Mouse (Mus musculus): ENCODE data around the gene Pax8. TPM values are rescaled to one million over a fixed set of nuclear protein-coding genes. Genes with fewer than 3 reads are reported as not detected.

Gene Pax8
- polyA plus RNA-seq, 1 experiment: not detected

GRCm38 (mm10) chr2:24443256-24443790 is 32.1 kb downstream of the Pax8 start:
- Histone ChIP-seq H3K4me3 (ENCODE audit: insufficient read depth, low read length) (no peak overlapping the region), H3K27ac (ENCODE audit: insufficient read depth, low read length) (no peak overlapping the region), H3K4me1 (ENCODE audit: control insufficient read depth, insufficient read depth, low read length) (no peaks in the 10 kb centered on the region)
- no peak for TF ChIP-seq CTCF (IDR thresholded peaks at IDR 0.05; ENCODE audit: extremely low read depth, insufficient read depth, low read length)
- no peak for TF ChIP-seq POLR2A (IDR thresholded peaks at IDR 0.05; ENCODE audit: extremely low read depth, insufficient read depth, low read length)

- H3K4me1 ChIP-seq (ENCODE audit: control insufficient read depth, insufficient read depth, low read length): no peaks in the 10 kb centered on the region
- no peak overlapping the region for H3K27ac ChIP-seq (ENCODE audit: insufficient read depth, low read length)
- TF ChIP-seq POLR2A (IDR thresholded peaks at IDR 0.05; ENCODE audit: extremely low read depth, insufficient read depth, low read length) (no peak), CTCF (IDR thresholded peaks at IDR 0.05; ENCODE audit: extremely low read depth, insufficient read depth, low read length) (no peak)
Measured at GRCm38 (mm10) chr2:24442303-24442925, 33.0 kb downstream of the Pax8 start.

GRCm38 (mm10) chr2:24441899-24442298 is 33.5 kb downstream of the Pax8 start:
- no peaks in the 10 kb centered on the region for H3K4me1 ChIP-seq (ENCODE audit: control insufficient read depth, insufficient read depth, low read length)
- no peak overlapping the region for H3K4me3 ChIP-seq (ENCODE audit: insufficient read depth, low read length)
- TF ChIP-seq POLR2A (IDR thresholded peaks at IDR 0.05; ENCODE audit: extremely low read depth, insufficient read depth, low read length) (no peak), CTCF (IDR thresholded peaks at IDR 0.05; ENCODE audit: extremely low read depth, insufficient read depth, low read length) (no peak)
- H3K27ac ChIP-seq (ENCODE audit: insufficient read depth, low read length): no peak overlapping the region

More at GRCm38 (mm10) chr2:24442303-24442925, 33.0 kb downstream of the Pax8 start:
- H3K4me3 ChIP-seq (ENCODE audit: insufficient read depth, low read length): no peak overlapping the region

GRCm38 (mm10) chr2:24440056-24440455 is 35.3 kb downstream of the Pax8 start:
- H3K4me3 ChIP-seq (ENCODE audit: insufficient read depth, low read length): no peak overlapping the region
- TF ChIP-seq CTCF (IDR thresholded peaks at IDR 0.05; ENCODE audit: extremely low read depth, insufficient read depth, low read length) (no peak), POLR2A (IDR thresholded peaks at IDR 0.05; ENCODE audit: extremely low read depth, insufficient read depth, low read length) (no peak)
- no peaks in the 10 kb centered on the region for H3K4me1 ChIP-seq (ENCODE audit: control insufficient read depth, insufficient read depth, low read length)
- H3K27ac ChIP-seq (ENCODE audit: insufficient read depth, low read length): no peak overlapping the region

GRCm38 (mm10) chr2:24435699-24436098 is 39.7 kb downstream of the Pax8 start:
- H3K4me3 ChIP-seq (ENCODE audit: insufficient read depth, low read length): no peak overlapping the region
- H3K4me1 ChIP-seq (ENCODE audit: control insufficient read depth, insufficient read depth, low read length): no peaks in the 10 kb centered on the region
- TF ChIP-seq POLR2A (IDR thresholded peaks at IDR 0.05; ENCODE audit: extremely low read depth, insufficient read depth, low read length): no peak
- TF ChIP-seq CTCF (IDR thresholded peaks at IDR 0.05; ENCODE audit: extremely low read depth, insufficient read depth, low read length): no peak
- no peak overlapping the region for H3K27ac ChIP-seq (ENCODE audit: insufficient read depth, low read length)

GRCm38 (mm10) chr2:24434670-24435069 is 40.7 kb downstream of the Pax8 start:
- Histone ChIP-seq H3K4me3 (ENCODE audit: insufficient read depth, low read length) (no peak overlapping the region), H3K4me1 (ENCODE audit: control insufficient read depth, insufficient read depth, low read length) (no peaks in the 10 kb centered on the region), H3K27ac (ENCODE audit: insufficient read depth, low read length) (no peak overlapping the region)
- TF ChIP-seq CTCF (IDR thresholded peaks at IDR 0.05; ENCODE audit: extremely low read depth, insufficient read depth, low read length) (no peak), POLR2A (IDR thresholded peaks at IDR 0.05; ENCODE audit: extremely low read depth, insufficient read depth, low read length) (no peak)

- Histone ChIP-seq H3K27ac (ENCODE audit: insufficient read depth, low read length) (no peak overlapping the region), H3K4me1 (ENCODE audit: control insufficient read depth, insufficient read depth, low read length) (no peaks in the 10 kb centered on the region), H3K4me3 (ENCODE audit: insufficient read depth, low read length) (no peak overlapping the region)
- no peak for TF ChIP-seq POLR2A (IDR thresholded peaks at IDR 0.05; ENCODE audit: extremely low read depth, insufficient read depth, low read length)
- TF ChIP-seq CTCF (IDR thresholded peaks at IDR 0.05; ENCODE audit: extremely low read depth, insufficient read depth, low read length): no peak
Measured at GRCm38 (mm10) chr2:24429806-24430205, 45.6 kb downstream of the Pax8 start.

- H3K4me3 ChIP-seq (ENCODE audit: insufficient read depth, low read length): no peak overlapping the region
- H3K4me1 ChIP-seq (ENCODE audit: control insufficient read depth, insufficient read depth, low read length): no peaks in the 10 kb centered on the region
- no peak overlapping the region for H3K27ac ChIP-seq (ENCODE audit: insufficient read depth, low read length)
- TF ChIP-seq POLR2A (IDR thresholded peaks at IDR 0.05; ENCODE audit: extremely low read depth, insufficient read depth, low read length) (no peak), CTCF (IDR thresholded peaks at IDR 0.05; ENCODE audit: extremely low read depth, insufficient read depth, low read length) (no peak)
Measured at GRCm38 (mm10) chr2:24427866-24428675, 47.3 kb downstream of the Pax8 start.

GRCm38 (mm10) chr2:24425630-24426029 is 49.8 kb downstream of the Pax8 start:
- TF ChIP-seq CTCF (IDR thresholded peaks at IDR 0.05; ENCODE audit: extremely low read depth, insufficient read depth, low read length) (no peak), POLR2A (IDR thresholded peaks at IDR 0.05; ENCODE audit: extremely low read depth, insufficient read depth, low read length) (no peak)
- Histone ChIP-seq H3K4me1 (ENCODE audit: control insufficient read depth, insufficient read depth, low read length) (no peaks in the 10 kb centered on the region), H3K27ac (ENCODE audit: insufficient read depth, low read length) (no peak overlapping the region), H3K4me3 (ENCODE audit: insufficient read depth, low read length) (no peak overlapping the region)

Data from cortical plate, adult 2 months (tissue).